Mouse (Mus musculus): ENCODE measurements around the gene Rps6ka2. TPM values are rescaled to one million over a fixed set of nuclear protein-coding genes. Genes with fewer than 3 reads are reported as not detected.

Rps6ka2 gene
- polyA plus RNA-seq, 1 experiment from 2014 or later = 8.4 TPM

DNA sequence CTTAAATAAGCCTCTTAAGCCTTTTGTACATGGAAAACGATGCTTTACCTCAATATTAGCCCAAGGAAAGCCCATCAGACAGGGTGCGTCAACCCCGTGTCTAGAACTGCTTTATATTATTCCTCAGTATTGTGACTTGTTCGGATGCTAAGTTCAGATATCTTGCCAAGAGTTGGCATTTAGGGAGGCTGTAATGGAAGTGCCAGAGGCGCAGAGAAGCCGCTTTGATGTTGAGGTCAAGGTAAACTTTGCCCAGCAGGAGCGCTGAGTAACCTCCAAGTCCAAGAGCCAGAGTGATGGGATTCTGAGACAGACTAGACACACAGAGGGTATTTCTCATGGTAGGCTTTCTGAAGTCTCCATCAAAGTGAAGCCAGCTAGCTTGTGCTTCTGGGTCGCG is 109.3 kb downstream of the Rps6ka2 start:
- no peaks in the 10 kb centered on the region for H3K9me3 ChIP-seq (replicated peaks; ENCODE audit: low read length)
- TF ChIP-seq CTCF (IDR thresholded peaks at IDR 0.05; ENCODE audit: low read depth) = no peak
- ATAC-seq (replicated peaks; ENCODE audit: low FRiP score, low read depth) (no peak), DNase-seq (ENCODE audit: low spot score) (no peak)
- no peak overlapping the region for H3K4me2 ChIP-seq (ENCODE audit: low read length)
- no peaks in the 10 kb centered on the region for H3K27me3 ChIP-seq (ENCODE audit: insufficient read depth, low read length)
- no peak overlapping the region for H3K27ac ChIP-seq
- no peak overlapping the region for H3K9ac ChIP-seq (ENCODE audit: low read depth, low read length)
- H3K4me1 ChIP-seq (replicated peaks; ENCODE audit: insufficient read depth, low read length) = 0 out of 2 replicates have a peak, but pooled peaks cover 6% of the 10 kb centered on the region
- H3K4me3 ChIP-seq (replicated peaks; ENCODE audit: low read depth, low read length) = no peak overlapping the region
- peaks cover 17% of the 10 kb centered on the region; the same call in 1 of the 2 replicates for H3K36me3 ChIP-seq (ENCODE audit: insufficient read depth, low read length)
- WGBS = 90% methylated on average over 9 of the region's 9 CpGs

DNA sequence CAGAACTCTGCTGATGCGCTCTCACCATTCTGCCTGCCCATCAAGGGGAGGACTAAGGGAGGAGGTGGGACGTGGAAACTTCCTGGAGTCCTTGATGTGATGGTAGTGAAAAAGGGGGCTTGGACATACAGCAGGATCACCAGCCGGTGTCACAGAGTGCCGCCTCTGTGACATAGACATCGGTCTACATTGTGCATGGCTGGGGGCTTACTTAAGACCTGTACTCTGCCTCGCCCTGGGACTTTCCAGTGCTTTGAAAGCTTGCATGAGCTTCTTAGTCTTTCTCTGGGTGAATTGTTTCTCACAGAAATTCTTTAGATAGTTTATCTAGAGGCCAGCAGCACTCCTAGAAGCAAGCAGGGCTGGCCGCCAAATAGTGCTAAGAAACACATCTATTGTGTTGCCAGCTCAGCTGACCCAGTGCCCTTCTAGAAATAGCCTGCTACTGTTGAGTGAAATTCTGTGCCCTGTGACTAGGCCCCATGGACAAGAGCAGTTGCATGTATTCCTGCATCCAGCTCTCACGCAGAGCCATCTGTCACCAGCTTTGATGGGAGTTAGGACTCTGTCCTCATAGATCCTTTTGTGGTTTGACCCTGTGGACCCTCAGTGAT is 114.5 kb downstream of the Rps6ka2 start:
- Histone ChIP-seq H3K4me2 (ENCODE audit: low read length) (no peak overlapping the region), H3K4me3 (replicated peaks; ENCODE audit: low read depth, low read length) (no peak overlapping the region), H3K36me3 (ENCODE audit: insufficient read depth, low read length) (0 out of 2 replicates have a peak, but pooled peaks cover 5% of the 10 kb centered on the region), H3K9me3 (replicated peaks; ENCODE audit: low read length) (no peaks in the 10 kb centered on the region), H3K27ac (no peak overlapping the region), H3K27me3 (ENCODE audit: insufficient read depth, low read length) (no peaks in the 10 kb centered on the region), H3K4me1 (replicated peaks; ENCODE audit: insufficient read depth, low read length) (0 out of 2 replicates have a peak, but pooled peaks cover 13% of the 10 kb centered on the region), H3K9ac (ENCODE audit: low read depth, low read length) (no peak overlapping the region)
- 67% methylated on average over 8 of the region's 8 CpGs for WGBS
- TF ChIP-seq CTCF (IDR thresholded peaks at IDR 0.05; ENCODE audit: low read depth) = no peak
- DNase-seq (ENCODE audit: low spot score) = peak; percentile 75
- ATAC-seq (replicated peaks; ENCODE audit: low FRiP score, low read depth) = no peak

DNA sequence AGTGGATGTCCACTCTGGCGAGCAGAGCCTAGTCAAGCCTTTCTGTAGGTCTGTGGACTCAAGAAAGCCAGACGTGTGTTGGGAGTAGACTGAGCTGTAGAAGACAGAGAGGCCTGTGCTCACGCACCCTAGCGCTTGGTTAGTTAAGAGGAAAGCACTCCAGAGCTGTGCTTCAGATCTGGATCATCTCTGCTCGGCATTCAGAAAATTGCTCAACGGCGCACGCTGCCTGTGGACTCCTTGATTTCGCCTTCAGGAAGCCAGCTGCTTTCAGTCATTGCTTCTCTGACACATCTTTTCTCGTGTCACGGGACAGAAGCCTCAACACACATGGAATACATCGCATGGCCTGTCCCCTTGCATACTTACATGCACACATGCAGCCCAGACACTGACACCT is 115.4 kb downstream of the Rps6ka2 start:
- H3K4me3 ChIP-seq (replicated peaks; ENCODE audit: low read depth, low read length) = no peak overlapping the region
- no peak for TF ChIP-seq CTCF (IDR thresholded peaks at IDR 0.05; ENCODE audit: low read depth)
- WGBS = 64% methylated on average over 12 of the region's 12 CpGs
- no peaks in the 10 kb centered on the region for H3K27me3 ChIP-seq (ENCODE audit: insufficient read depth, low read length)
- no peaks in the 10 kb centered on the region for H3K9me3 ChIP-seq (replicated peaks; ENCODE audit: low read length)
- H3K4me1 ChIP-seq (replicated peaks; ENCODE audit: insufficient read depth, low read length) = 0 out of 2 replicates have a peak, but pooled peaks cover 13% of the 10 kb centered on the region
- H3K36me3 ChIP-seq (ENCODE audit: insufficient read depth, low read length) = 0 out of 2 replicates have a peak, but pooled peaks cover 5% of the 10 kb centered on the region
- H3K4me2 ChIP-seq (ENCODE audit: low read length) = no peak overlapping the region
- H3K27ac ChIP-seq = 0 out of 2 replicates have a peak overlapping the region, but pooled peaks have one; percentile 5
- ATAC-seq (replicated peaks; ENCODE audit: low FRiP score, low read depth) (no peak), DNase-seq (ENCODE audit: low spot score) (peak; percentile 52)
- no peak overlapping the region for H3K9ac ChIP-seq (ENCODE audit: low read depth, low read length)

DNA sequence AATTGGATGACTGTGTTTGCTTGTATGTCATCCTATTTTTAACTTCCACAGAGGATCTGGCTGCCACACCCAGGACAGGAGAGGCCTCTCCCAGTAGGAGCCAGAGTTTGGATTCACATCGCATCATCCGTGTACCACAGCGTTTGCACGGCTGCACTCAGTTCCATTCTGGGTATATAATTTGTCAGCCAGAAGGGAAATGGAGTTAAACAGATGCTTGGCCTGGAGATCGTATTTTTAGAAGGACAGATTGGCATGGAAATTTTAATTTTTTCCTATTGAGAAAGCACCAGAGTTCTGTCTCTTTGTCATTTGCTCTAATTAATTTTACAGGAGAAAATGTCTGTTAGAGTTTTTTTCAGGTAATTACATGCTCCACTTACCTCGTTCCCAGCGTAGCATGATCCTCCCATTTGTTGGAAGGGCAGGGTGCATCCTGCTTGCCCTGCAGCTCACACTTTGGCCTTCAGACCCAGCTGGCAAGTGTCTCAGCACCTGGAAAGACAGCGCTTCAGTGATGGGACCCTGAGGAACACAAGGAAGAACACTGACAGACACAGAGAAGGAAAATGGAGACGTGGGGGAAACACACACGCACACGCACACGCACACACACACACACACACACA is 116.6 kb downstream of the Rps6ka2 start:
- no peak overlapping the region for H3K9ac ChIP-seq (ENCODE audit: low read depth, low read length)
- no peak for TF ChIP-seq CTCF (IDR thresholded peaks at IDR 0.05; ENCODE audit: low read depth)
- DNase-seq (ENCODE audit: low spot score) (no peak), ATAC-seq (replicated peaks; ENCODE audit: low FRiP score, low read depth) (no peak)
- no peak overlapping the region for H3K4me3 ChIP-seq (replicated peaks; ENCODE audit: low read depth, low read length)
- no peak overlapping the region for H3K27ac ChIP-seq
- peaks cover 10% of the 10 kb centered on the region; the same call in 1 of the 2 replicates for H3K36me3 ChIP-seq (ENCODE audit: insufficient read depth, low read length)
- H3K4me1 ChIP-seq (replicated peaks; ENCODE audit: insufficient read depth, low read length) = 0 out of 2 replicates have a peak, but pooled peaks cover 13% of the 10 kb centered on the region
- WGBS = 60% methylated on average over 12 of the region's 12 CpGs
- no peaks in the 10 kb centered on the region for H3K27me3 ChIP-seq (ENCODE audit: insufficient read depth, low read length)
- H3K4me2 ChIP-seq (ENCODE audit: low read length) = no peak overlapping the region
- no peaks in the 10 kb centered on the region for H3K9me3 ChIP-seq (replicated peaks; ENCODE audit: low read length)

DNA sequence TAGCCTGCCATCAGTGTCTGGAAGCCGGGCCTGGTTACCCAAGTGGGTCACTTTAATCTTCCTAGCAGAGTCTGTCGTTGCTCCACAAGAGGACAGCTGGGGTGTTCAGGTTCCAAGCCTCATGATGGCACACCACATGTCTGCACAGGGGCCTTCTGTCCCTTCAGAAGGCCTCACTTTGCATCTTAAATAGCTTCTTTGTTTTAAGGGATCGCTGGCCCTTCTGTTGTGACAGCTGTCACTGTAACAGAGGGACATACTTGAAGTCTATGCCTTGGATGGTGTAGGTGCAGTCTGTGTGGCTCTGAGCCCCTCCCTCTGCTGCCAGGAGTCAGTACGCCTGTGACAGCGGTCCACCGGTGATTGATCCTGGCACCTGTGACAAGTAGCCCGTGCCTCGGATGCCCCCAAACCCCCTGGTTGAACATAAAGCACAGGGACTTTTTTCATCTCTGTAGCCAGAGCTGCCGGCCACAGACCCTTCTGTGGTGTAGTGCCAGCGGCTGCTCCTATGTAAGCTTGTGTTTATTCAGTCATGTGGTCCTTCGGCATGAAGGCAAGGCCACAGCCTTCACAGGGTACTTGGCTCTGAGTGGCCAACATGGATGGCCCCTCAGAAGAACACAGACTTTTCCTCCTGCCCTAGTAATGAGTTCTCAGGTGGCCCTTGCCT is 122.2 kb downstream of the Rps6ka2 start:
- no peak for TF ChIP-seq CTCF (IDR thresholded peaks at IDR 0.05; ENCODE audit: low read depth)
- Histone ChIP-seq H3K4me2 (ENCODE audit: low read length) (no peak overlapping the region), H3K9ac (ENCODE audit: low read depth, low read length) (no peak overlapping the region), H3K4me3 (replicated peaks; ENCODE audit: low read depth, low read length) (no peak overlapping the region), H3K27ac (no peak overlapping the region), H3K27me3 (ENCODE audit: insufficient read depth, low read length) (no peaks in the 10 kb centered on the region), H3K36me3 (ENCODE audit: insufficient read depth, low read length) (peaks cover 5% of the 10 kb centered on the region; the same call in 1 of the 2 replicates), H3K4me1 (replicated peaks; ENCODE audit: insufficient read depth, low read length) (no peaks in the 10 kb centered on the region), H3K9me3 (replicated peaks; ENCODE audit: low read length) (no peaks in the 10 kb centered on the region)
- DNase-seq (ENCODE audit: low spot score) (no peak), ATAC-seq (replicated peaks; ENCODE audit: low FRiP score, low read depth) (no peak)
- WGBS = 80% methylated on average over 11 of the region's 11 CpGs
